Mouse (Mus musculus) c-Kit-negative CD71-positive TER-119-positive erythroid progenitor cells, embryonic 14.5 days (primary cell): ENCODE measurements around the gene Shisa2.
"Not testable (repeated sequence)": the region's sequence is repeated elsewhere in the genome, so short reads cannot be mapped to it uniquely, and the experiment has no call there.

Experiments used
- DNase-seq: peaks from one replicate; pipeline ENCODE4 v3.0.0-alpha.2; 2013; ENCODE audit warnings: low read depth, low spot score

Shisa2 gene

GRCm38 (mm10) chr14:59625158-59625805 is at the start of gene Shisa2:
TSS of gene Shisa2 (plus strand) at chr14:59625308.
- DNase-seq = no peak

DNA sequence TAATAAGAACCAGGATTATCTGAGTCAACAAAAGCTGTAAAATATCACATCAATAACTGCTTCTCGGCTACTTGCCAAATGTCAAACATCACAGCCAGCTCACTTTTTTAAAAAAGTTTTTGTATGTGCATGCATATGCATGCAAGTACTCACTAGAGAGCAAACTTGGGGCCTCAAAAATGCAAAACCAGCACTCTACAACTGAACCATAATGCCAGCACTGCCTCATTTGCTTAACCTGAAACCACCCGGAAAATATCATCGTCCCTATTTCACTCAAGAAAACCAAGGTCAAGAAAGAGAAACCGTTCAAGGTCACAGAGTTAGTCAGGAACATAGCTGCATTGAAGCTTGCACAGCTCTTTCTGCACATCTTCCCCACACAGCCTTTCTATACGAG is 48.7 kb upstream of the Shisa2 start:
- no peak for DNase-seq

GRCm38 (mm10) chr14:59590614-59591013 is 34.5 kb upstream of the Shisa2 start:
- DNase-seq = no peak

DNA sequence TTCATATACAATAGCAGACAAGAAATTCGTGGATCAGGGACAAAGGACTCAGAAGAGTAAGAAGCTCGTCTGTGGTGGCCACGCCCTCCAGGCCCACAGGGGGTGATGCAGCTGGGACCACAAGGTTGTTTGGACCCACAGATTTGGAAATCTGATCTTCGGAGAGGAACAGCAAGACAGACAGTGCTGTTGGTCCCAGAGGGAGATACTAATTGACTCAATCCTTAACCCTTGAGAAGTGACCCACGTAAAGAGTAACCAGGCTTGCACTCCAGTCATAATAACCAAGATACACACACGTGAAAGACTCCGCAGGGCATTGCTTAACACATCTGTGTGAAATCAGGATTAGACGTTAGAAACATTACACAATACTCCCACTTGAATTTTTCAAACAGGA is 33.2 kb upstream of the Shisa2 start:
- no peak for DNase-seq

DNA sequence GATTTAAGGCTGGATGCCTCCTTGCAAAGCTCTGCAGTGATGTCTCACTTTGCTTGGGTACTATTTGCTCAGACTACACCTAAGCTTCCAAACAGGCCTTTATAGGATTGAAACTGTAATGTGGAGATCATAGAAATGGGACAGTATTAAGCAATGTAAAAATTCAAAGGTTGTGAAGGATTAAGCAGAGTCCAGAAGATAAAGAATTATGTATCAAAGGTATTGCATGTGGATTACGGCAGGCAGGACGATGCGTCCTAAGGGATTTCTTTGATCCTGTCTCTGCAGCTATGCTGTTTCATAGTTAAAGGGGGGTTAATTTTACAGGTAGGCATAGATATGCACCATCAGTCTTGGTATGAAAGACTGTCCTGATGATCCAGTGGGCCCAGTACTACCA is 32.5 kb upstream of the Shisa2 start:
- no peak for DNase-seq

DNA sequence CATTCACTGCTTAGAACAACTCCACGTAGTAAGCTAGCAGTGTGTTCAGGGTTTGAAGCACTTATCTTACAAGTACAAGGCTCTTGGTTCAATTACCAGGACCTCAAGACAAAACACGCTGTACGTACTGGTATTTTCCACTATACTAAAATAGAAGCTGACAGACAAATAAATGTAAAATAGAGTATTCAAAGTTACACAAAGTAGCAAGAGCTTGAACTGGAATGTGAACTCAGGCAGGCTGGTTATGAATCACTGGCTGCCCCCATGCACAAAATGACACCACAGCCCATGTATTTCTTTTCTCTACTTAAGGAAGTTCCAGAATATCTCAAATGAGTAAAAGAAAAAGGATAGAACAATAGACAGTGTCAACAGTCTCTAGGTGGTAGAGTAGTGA is 30.1 kb upstream of the Shisa2 start:
- DNase-seq = no peak

- DNase-seq = peak; percentile 87
Observed at GRCm38 (mm10) chr14:59597398-59598259, 27.5 kb upstream of the Shisa2 start, which contains the start of gene Cdadc1. TSS of gene Cdadc1 (minus strand) at chr14:59597959.

DNA sequence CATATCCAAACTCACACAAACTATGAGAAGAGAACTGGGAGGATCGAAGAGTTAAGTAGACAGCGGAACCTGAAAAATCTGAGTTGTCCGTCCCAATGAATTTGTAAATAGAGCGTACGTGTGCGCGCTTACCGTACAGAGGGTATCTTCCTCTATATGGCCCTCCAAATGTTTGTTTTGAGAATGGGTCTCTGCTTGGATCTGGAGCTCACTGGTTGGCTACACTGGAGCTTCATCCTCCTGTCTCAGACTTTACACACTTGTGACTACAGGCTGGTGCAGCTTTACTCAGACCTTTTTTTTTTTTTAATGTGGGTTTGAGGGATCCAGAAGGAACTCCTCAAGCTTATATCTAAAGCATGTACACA is 26.9 kb upstream of the Shisa2 start:
- no peak for DNase-seq

GRCm38 (mm10) chr14:59604002-59604645 is 21.0 kb upstream of the Shisa2 start:
- no peak for DNase-seq

DNA sequence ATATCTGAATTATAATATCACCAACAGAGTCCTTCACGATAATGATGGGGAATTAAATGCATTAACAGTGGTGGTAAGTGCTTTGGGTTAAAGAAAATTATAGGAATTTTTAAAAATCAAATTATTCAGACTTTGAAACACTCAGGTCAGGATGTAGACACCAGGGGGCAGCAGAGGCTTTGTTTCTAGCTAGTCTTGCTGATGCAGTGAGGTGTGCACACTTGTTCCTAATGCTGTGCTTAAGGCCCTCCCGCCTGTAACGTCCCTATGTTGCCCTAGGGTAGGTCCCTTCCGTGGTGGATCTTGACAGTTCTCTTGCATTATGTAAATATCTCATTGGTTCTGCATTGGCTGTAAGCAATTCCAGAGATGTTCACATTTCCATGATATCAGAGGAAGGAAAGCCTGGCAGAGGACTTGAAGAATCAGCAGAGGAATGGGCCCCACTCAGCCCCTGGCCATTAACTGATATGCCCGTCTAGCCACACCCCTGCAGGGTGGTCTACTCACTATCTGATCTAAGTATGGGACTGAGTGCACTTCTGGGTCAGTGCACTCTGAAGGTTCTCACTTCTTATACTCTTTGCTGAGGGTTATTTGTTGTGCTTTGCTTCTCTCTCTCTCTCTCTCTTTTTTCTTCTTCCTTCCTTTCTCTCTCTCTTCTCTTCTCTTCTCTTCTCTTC is 19.3 kb upstream of the Shisa2 start:
- peak; percentile 20 for DNase-seq

DNA sequence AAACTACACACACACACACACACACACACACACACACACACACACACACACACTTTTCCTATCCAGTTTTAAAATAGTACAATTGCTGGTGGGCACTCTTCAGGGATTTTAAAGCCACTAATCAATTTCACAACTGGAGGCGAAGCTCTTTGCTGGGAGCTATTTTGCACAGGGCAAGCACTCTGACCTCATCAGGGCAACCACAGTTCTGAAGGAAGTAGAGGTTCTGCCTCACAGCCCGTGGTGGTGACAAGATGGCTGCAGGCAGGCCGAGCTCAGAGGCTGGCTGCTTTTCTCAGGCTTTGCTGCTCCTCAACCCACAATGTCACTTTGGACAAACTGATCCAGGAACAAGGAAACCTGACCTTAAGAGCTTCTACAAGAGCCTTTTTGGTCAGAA is 18.1 kb upstream of the Shisa2 start:
- no peak for DNase-seq

GRCm38 (mm10) chr14:59612920-59613625 is 12.0 kb upstream of the Shisa2 start:
- DNase-seq = no peak

DNA sequence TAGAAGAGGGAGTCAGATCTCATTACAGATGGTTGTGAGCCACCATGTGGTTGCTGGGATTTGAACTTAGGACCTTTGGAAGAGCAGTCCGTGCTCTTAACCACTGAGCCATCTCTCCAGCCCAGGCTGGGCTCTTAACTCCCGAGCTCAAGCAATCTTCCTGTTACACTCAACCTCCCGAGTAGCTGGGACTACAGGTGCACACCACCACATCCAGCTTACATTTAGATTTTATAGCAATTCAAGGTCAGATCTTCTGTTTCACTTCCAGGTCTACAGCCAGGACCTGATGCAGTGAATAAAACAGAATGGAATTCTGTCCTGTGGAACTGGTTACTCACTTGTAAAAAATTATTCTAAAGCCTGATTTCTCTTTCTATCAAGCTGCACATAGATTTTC is 11.0 kb upstream of the Shisa2 start:
- DNase-seq = not testable (repeated sequence)

DNA sequence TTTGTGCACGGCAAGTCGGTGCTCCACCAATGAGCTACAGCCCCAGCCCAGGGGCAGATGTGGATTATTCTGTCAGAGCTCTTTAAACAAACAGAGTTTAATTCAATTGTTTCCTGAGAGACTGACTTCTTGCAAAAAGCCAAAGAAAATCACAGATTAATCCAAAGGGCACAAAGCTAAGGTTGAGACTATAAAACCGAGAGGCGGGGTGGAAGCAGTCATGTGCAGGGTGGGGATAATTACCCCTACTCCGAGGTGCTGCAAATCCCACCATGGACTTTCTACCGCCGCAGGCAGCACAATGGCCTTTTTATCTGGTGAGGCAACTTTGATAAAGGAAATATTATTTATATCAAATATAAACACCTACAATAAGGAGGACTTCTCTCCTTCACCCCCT is 8.3 kb upstream of the Shisa2 start:
- no peak for DNase-seq

DNA sequence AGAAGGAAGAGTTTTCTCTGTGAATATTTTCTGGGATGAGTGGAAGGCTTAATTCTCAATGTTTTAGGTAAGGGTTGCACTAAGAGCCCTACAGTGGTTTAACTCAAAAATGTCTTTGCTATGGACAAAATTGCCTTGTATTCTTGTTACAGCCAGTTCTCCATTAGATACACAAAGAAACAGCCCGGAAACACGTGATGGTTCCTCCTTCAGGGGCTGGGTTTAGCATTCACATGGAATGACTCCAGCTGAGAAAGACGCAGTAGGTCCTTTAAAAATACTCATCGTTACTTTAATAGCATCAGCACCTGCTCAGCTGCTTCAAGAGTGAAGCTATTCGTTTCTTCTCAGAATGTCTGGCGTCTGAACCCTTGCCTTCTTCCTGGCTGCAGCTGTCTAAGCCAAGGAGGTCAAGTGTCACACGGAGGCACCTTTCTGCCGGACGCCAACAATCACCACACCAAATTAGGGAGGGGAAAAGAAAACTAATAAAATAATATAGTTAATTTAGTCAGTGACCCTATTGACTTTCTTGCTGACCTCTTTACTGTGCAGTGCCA is 702 bp upstream of the Shisa2 start:
- DNase-seq = no peak

GRCm38 (mm10) chr14:59625806-59626364 is 777 bp downstream of the Shisa2 start:
- no peak for DNase-seq

GRCm38 (mm10) chr14:59626711-59627110 is 1.6 kb downstream of the Shisa2 start:
- no peak for DNase-seq

GRCm38 (mm10) chr14:59627142-59627680 is 2.1 kb downstream of the Shisa2 start:
- DNase-seq = no peak

DNA sequence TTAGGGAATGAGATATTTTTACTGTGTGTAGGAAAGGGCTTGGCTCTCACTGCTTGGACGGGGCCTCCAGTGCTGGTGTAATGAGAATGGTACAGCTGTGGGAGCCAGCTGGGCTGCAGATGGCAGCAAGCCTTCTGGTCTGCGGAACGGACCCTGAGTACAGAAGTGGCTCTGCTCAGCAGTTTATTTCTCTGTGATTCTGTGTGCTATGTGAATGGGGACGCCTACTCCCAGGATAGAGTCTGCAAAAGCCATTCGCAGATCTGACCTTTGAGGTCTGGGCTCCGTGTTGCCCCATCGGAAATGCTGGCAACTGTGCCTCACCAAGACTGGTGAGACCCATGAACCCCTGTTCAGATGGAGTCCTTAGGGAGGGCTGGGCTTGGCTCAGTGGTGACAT is 2.7 kb downstream of the Shisa2 start:
- no peak for DNase-seq

DNA sequence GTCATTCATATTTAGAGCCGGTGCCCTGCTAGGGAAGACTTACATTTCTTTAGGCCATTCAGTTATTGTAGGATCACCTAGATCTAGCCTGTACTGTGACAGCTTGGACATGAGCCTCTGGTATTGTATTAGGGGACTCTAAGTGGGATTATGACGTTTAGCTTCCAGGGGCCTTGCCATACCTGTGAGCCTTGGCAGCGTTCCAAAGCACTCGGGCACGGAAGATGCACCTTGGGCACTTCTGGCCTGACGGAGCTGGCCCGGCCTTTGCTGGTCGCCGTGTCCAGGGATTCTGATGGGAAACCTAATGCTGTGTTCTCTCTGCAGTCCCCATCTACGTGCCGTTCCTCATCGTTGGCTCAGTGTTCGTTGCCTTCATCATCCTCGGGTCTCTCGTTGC is 4.2 kb downstream of the Shisa2 start:
- DNase-seq = no peak
